Mouse (Mus musculus): ENCODE measurements around the gene Toe1.

- TF ChIP-seq POLR2A (IDR thresholded peaks at IDR 0.05; ENCODE audit: borderline replicate concordance, control insufficient read depth, low read depth, low read length) = no peak
- no peak for TF ChIP-seq CTCF (IDR thresholded peaks at IDR 0.05; ENCODE audit: control insufficient read depth, insufficient read depth, low read length)
Observed at GRCm38 (mm10) chr4:116830070-116830368, 22.6 kb upstream of the Toe1 start.
